In the genomic region with DNA sequence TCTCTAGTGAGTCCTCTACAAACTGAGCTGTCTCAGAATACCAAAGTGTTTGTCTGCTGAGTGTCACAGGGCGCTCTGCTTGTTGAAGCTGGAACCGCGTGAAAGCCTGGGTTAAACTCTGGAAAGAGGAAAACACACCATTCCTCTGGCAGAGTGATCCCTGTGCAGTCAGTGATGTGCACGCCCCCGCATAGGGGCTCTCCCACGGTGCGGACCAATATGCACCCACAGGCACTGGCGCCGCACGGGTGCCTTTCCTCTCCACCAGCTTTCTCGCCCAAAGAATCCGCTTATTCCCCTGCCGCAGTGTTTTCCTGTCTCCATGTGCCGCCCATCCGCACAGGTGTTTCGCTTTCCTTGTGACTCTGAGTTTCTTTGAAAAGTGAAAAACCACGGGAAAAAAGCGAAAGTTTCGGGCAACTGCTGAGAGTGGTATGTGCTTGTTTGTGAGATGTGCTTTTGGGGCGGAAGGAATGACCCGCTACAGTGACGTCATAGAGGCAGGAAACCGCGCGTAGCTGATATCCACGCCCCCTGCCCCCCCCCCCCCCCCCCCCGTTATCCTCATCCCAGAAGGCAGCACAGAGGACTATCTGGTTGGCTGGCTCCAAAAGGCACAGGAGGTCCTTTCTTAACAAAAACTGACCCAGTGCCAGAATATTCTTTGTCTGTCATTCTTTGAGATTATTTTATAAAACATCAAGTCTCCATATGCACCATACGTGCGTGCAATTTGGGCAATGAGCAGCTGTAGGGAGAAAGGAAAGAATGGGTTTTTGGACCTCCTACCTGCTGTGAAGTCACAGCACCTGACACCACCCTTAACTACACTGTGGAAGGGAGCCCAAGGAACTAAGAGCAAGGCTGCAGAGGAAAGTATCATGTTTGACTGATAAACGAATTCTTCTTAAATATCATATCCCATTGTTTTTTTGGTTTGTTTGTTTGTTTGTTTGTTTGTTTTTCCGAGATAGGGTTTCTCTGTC, we compare ENCODE assay signal across 7 mouse cellular contexts. TPM values are rescaled to one million over a fixed set of nuclear protein-coding genes. Genes with fewer than 3 reads are reported as not detected.
DNase-seq lines count a peak whose midpoint lies in the region.

No protein-coding gene starts in this region.

- DNase-seq in A20 (ENCODE audit: low read depth, low spot score) = peak; percentile 61
- peak; percentile 59 to 73 for DNase-seq in CD8-positive naive resting alpha-beta T cell, adult 2 months (ENCODE audit: low read depth in 2 of 2, low spot score in 2 of 2)
- DNase-seq in embryo, embryonic 10 days (ENCODE audit: low spot score) = peak; percentile 80
- peak; percentile 79 for DNase-seq in heart, embryonic 10.5 days (ENCODE audit: low spot score)
- DNase-seq in kidney, postnatal 14 days = peak; percentile 30
- peak; percentile 11 for DNase-seq in right cerebral cortex, postnatal 4 days

- 9% methylated on average over 31 of the region's 31 CpGs for WGBS in heart, embryonic 10.5 days
- WGBS in macrophage (ENCODE audit: missing documents) = 14% methylated on average over 22 of the region's 31 CpGs

- H3K4me3 ChIP-seq in heart, embryonic 10.5 days = peak overlapping the region; percentile 75
- H3K4me3 ChIP-seq in macrophage (ENCODE audit: inconsistent target) = peak overlapping the region; percentile 54

- no peaks in the 10 kb centered on the region for H3K36me3 ChIP-seq in heart, embryonic 10.5 days
- no peaks in the 10 kb centered on the region for H3K36me3 ChIP-seq in macrophage (ENCODE audit: inconsistent target)

- H3K79me2 ChIP-seq in macrophage (ENCODE audit: inconsistent target) = no peaks in the 10 kb centered on the region

- no peaks in the 10 kb centered on the region for H3K9me3 ChIP-seq in heart, embryonic 10.5 days

- H3K27ac ChIP-seq in heart, embryonic 10.5 days = peak overlapping the region; percentile 84
- no peak overlapping the region for H3K27ac ChIP-seq in macrophage

- H3K4me1 ChIP-seq in heart, embryonic 10.5 days = peaks cover 10% of the 10 kb centered on the region

- H3K27me3 ChIP-seq in heart, embryonic 10.5 days (ENCODE audit: insufficient read depth, poor library complexity, severe bottlenecking) = peaks cover 23% of the 10 kb centered on the region; the same call in 1 of the 2 replicates

RNA-seq across cellular contexts. Expression of a gene that starts 11.8 kb away (rescaled TPM):
- not detected in 2 replicates for polyA plus RNA-seq in heart, embryonic 10.5 days (2016; fragmentation: Nextera tagmentation; extraction: Ambion mirVana)
- not detected for total RNA-seq in macrophage (2018; cell fraction: chromatin; rRNA removed)
- total RNA-seq in macrophage (2018; cell fraction: cytosol; rRNA removed) = not detected
- not detected for total RNA-seq in macrophage (2018; cell fraction: nucleus; rRNA removed)
- not detected in 3 replicates for polyA plus RNA-seq in macrophage (2018)

RNA-seq across cellular contexts. Expression of a gene that starts 18.3 kb away (rescaled TPM):
- polyA plus RNA-seq in heart, embryonic 10.5 days (2016; fragmentation: Nextera tagmentation; extraction: Ambion mirVana) = not detected in 2 replicates
- total RNA-seq in macrophage (2018; cell fraction: chromatin; rRNA removed) = 1 to 10 TPM in 1 of 26 experiments, not detected in 25; 1.2 TPM
- under 1 TPM in 1 of 26 experiments, not detected in 25; 0.61 TPM for total RNA-seq in macrophage (2018; cell fraction: cytosol; rRNA removed)
- total RNA-seq in macrophage (2018; cell fraction: nucleus; rRNA removed) = 1 to 10 TPM in 1 of 26 experiments, not detected in 25; 2.6 TPM
- not detected in 3 replicates for polyA plus RNA-seq in macrophage (2018)

RNA-seq across cellular contexts. Expression of a gene that starts 26.6 kb away (rescaled TPM):
- not detected in 2 replicates for polyA plus RNA-seq in heart, embryonic 10.5 days (2016; fragmentation: Nextera tagmentation; extraction: Ambion mirVana)
- 1 to 10 TPM in 1 of 26 experiments, not detected in 25; 4.9 TPM for total RNA-seq in macrophage (2018; cell fraction: chromatin; rRNA removed)
- total RNA-seq in macrophage (2018; cell fraction: cytosol; rRNA removed) = under 1 TPM in 2 of 26 experiments, not detected in 24; 0.19 to 0.98 TPM
- 1 to 10 TPM in 2 of 26 experiments, not detected in 24; 4.0 to 7.9 TPM for total RNA-seq in macrophage (2018; cell fraction: nucleus; rRNA removed)
- polyA plus RNA-seq in macrophage (2018) = not detected in 3 replicates

RNA-seq across cellular contexts. Expression of a gene that starts 32.9 kb away (rescaled TPM):
- not detected in 2 replicates for polyA plus RNA-seq in heart, embryonic 10.5 days (2016; fragmentation: Nextera tagmentation; extraction: Ambion mirVana)
- total RNA-seq in macrophage (2018; cell fraction: chromatin; rRNA removed) = 1 to 10 TPM in 1 of 26 experiments, not detected in 25; 3.9 TPM
- total RNA-seq in macrophage (2018; cell fraction: cytosol; rRNA removed) = 1 to 10 TPM in 1 of 26 experiments, under 1 TPM in 1, not detected in 24; 0.62 to 1.3 TPM
- 1 to 10 TPM in 1 of 26 experiments, not detected in 25; 3.9 TPM for total RNA-seq in macrophage (2018; cell fraction: nucleus; rRNA removed)
- polyA plus RNA-seq in macrophage (2018) = not detected in 3 replicates

RNA-seq across cellular contexts. Expression of a gene that starts 41.0 kb away (rescaled TPM):
- not detected in 2 replicates for polyA plus RNA-seq in heart, embryonic 10.5 days (2016; fragmentation: Nextera tagmentation; extraction: Ambion mirVana)
- not detected for total RNA-seq in macrophage (2018; cell fraction: chromatin; rRNA removed)
- not detected for total RNA-seq in macrophage (2018; cell fraction: cytosol; rRNA removed)
- not detected for total RNA-seq in macrophage (2018; cell fraction: nucleus; rRNA removed)
- not detected in 3 replicates for polyA plus RNA-seq in macrophage (2018)

Comparison
In these comparisons a context has a peak if more than half of its experiments do, and no peak if none do; other contexts are left out.
1. DNase-seq: peak in every context shown above with its lines; median percentile 80 in embryo, embryonic 10 days; 79 in heart, embryonic 10.5 days; 66 in CD8-positive naive resting alpha-beta T cell, adult 2 months; 61 in A20; 30 in kidney, postnatal 14 days; 11 in right cerebral cortex, postnatal 4 days.